Mouse (Mus musculus) lung, postnatal 0 days (tissue): ENCODE results near the gene Cyb5b.

Source experiments
- CTCF ChIP-seq: IDR thresholded peaks from 2 replicates; pipeline ENCODE4 v1.5.1; 2016; ENCODE audit warnings: antibody characterized with exemption, mild to moderate bottlenecking
- EP300 ChIP-seq: IDR thresholded peaks from 2 replicates; pipeline ENCODE4 v1.6.1; 2016; ENCODE audit warnings: antibody characterized with exemption, mild to moderate bottlenecking, control low read depth

GRCm38 (mm10) chr8:107121681-107122291, 28.7 kb upstream of the Cyb5b start:
- TF ChIP-seq CTCF (no peak), EP300 (no peak)
